Mouse (Mus musculus) G1E-ER4 (cell line): Measurements from ENCODE around the gene Rhox2b. TPM values are rescaled to one million over a fixed set of nuclear protein-coding genes. Genes with fewer than 3 reads are reported as not detected.
"Not testable (repeated sequence)": the region's sequence is repeated elsewhere in the genome, so short reads cannot be mapped to it uniquely, and the experiment has no call there.

Experiments used
- GATA1 ChIP-seq: IDR thresholded peaks from one replicate; pipeline ENCODE4 v1.8.0; 2012; ENCODE audit warnings: low read length, inconsistent platforms
- polyA plus RNA-seq: library from polyadenylated mRNA; stranded (reverse); fragments of >175 nt; gene quantifications from 2 replicates; pipeline ENCODE4 v1.2.3, GENCODE M21; 2012

Gene Rhox2b
- polyA plus RNA-seq = not detected in 2 replicates

GRCm38 (mm10) chrX:37411767-37412166 lies at the start of gene Rhox2b:
Gene Rhox2b, plus strand, starts transcription at chrX:37412067.
- not testable (repeated sequence) for TF ChIP-seq GATA1

DNA sequence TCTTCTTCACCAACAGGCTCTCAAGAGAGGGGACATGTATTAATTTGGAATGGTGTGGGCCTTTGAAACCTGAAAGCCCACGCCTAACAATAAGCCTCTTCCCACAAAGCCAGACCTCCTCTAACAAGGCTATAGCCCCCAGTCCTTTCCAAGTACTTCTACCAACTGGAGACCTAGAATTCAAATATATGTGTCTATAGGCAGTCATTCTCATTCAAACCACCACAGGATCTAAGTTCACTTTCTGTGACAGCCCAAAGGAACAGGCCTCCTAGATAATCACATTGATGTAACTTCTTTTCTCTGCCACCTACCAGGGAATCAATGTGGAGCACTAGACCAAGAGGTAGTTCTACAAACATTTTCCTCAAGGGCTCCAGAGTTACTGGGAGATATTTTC lies 32.1 kb upstream of the Rhox2b start, which contains the start of gene Rhox3a2:
Gene Rhox3a2 (plus strand): TSS at position 301 of the 400 bp plus-strand sequence.
- TF ChIP-seq GATA1 = not testable (repeated sequence)

DNA sequence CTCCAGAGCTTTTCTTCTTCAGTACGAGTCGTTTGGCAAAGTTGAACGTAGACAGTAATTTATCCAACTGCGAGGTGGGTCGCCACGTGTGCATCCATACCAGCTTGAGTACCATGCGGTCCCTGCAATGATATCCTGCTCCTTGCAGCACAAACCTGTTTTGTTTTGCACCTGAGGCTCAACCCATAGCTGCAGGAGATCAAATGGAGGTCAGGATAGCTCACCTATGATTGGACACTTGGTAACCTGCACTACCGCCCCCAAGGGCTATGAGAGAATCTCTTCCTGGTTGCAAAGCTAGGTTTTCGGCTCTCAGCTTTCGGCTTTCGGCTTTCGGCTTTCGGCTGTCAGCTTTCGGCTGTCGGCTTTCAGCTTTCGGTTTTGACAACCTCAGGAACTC lies 21.3 kb upstream of the Rhox2b start, which contains the start of gene Rhox4a2:
Gene Rhox4a2 (plus strand): TSS at position 301 of the 400 bp plus-strand sequence.
- TF ChIP-seq GATA1 = not testable (repeated sequence)

GRCm38 (mm10) chrX:37432194-37432593 lies 20.3 kb downstream of the Rhox2b start, which contains the start of gene Rhox4b:
Gene Rhox4b, plus strand, starts transcription at chrX:37432494.
- not testable (repeated sequence) for TF ChIP-seq GATA1

- TF ChIP-seq GATA1 = not testable (repeated sequence)
Observed at GRCm38 (mm10) chrX:37453380-37453779, 41.5 kb downstream of the Rhox2b start, which contains the start of gene Rhox2c. Gene Rhox2c, plus strand, starts transcription at chrX:37453680.

GRCm38 (mm10) chrX:37458285-37458684 lies 46.4 kb downstream of the Rhox2b start, which contains the start of gene Rhox3c:
Gene Rhox3c, plus strand, starts transcription at chrX:37458585.
- TF ChIP-seq GATA1 = not testable (repeated sequence)

Other genes starting within 250 kb of the Rhox2b start
- gene Akap14, start 243.2 kb upstream of the Rhox2b start, polyA plus RNA-seq = not detected in 2 replicates
- gene Ndufa1, start 220.9 kb upstream of the Rhox2b start, polyA plus RNA-seq = 188 and 247 TPM in 2 replicates
- 10.8 and 11.2 TPM in 2 replicates for gene Rnf113a1, start 220.8 kb upstream of the Rhox2b start, polyA plus RNA-seq
- gene Gm9, start 201.0 kb upstream of the Rhox2b start, polyA plus RNA-seq = not detected in 2 replicates
- gene Rhox1, start 189.8 kb upstream of the Rhox2b start, polyA plus RNA-seq = not detected in 2 replicates
- not detected in 2 replicates for gene Rhox2a, start 167.1 kb upstream of the Rhox2b start, polyA plus RNA-seq
- gene Rhox3a, start 162.1 kb upstream of the Rhox2b start, polyA plus RNA-seq = not detected in 2 replicates
- not detected in 2 replicates for gene Rhox4a, start 146.7 kb upstream of the Rhox2b start, polyA plus RNA-seq
- gene Rhox3a2, start 32.0 kb upstream of the Rhox2b start, polyA plus RNA-seq = not detected in 2 replicates
- gene Rhox4a2, start 21.2 kb upstream of the Rhox2b start, polyA plus RNA-seq = not detected in 2 replicates
- not detected in 2 replicates for gene Rhox4b, start 20.4 kb downstream of the Rhox2b start, polyA plus RNA-seq
- not detected in 2 replicates for gene Rhox2c, start 41.6 kb downstream of the Rhox2b start, polyA plus RNA-seq
- gene Rhox3c, start 46.5 kb downstream of the Rhox2b start, polyA plus RNA-seq = not detected in 2 replicates
- not detected in 2 replicates for gene Rhox4c, start 68.3 kb downstream of the Rhox2b start, polyA plus RNA-seq
- 0.12 and 0.18 TPM in 2 replicates for gene Rhox2d, start 81.4 kb downstream of the Rhox2b start, polyA plus RNA-seq
- gene Rhox4d, start 102.3 kb downstream of the Rhox2b start, polyA plus RNA-seq = not detected in 2 replicates
- not detected in 2 replicates for gene Rhox2e, start 118.4 kb downstream of the Rhox2b start, polyA plus RNA-seq
- gene Rhox3e, start 130.0 kb downstream of the Rhox2b start, polyA plus RNA-seq = not detected in 2 replicates
- gene Rhox4e, start 145.3 kb downstream of the Rhox2b start, polyA plus RNA-seq = not detected in 2 replicates
- gene Rhox2f, start 159.3 kb downstream of the Rhox2b start, polyA plus RNA-seq = not detected in 2 replicates
- not detected in 2 replicates for gene Rhox3f, start 168.9 kb downstream of the Rhox2b start, polyA plus RNA-seq
- not detected in 2 replicates for gene Rhox4f, start 195.6 kb downstream of the Rhox2b start, polyA plus RNA-seq
- not detected in 2 replicates for gene Rhox3g, start 216.5 kb downstream of the Rhox2b start, polyA plus RNA-seq
- not detected in 2 replicates for gene Rhox2g, start 231.4 kb downstream of the Rhox2b start, polyA plus RNA-seq
- gene Rhox4g, start 239.3 kb downstream of the Rhox2b start, polyA plus RNA-seq = not detected in 2 replicates